Mouse (Mus musculus) C2C12 (cell line): ENCODE results near the gene Ramac. TPM values are rescaled to one million over a fixed set of nuclear protein-coding genes. Genes with fewer than 3 reads are reported as not detected.

Experiments
- H3K27me3 ChIP-seq: one replicate; pipeline ENCODE4 v1.6.1; 2011; ENCODE audit not compliant: control insufficient read depth, insufficient read depth, insufficient read length
- H3K36me3 ChIP-seq: one replicate; pipeline ENCODE4 v1.6.1; 2011; ENCODE audit not compliant: control insufficient read depth, insufficient read depth
- H3K4me3 ChIP-seq: one replicate; pipeline ENCODE4 v1.5.1; 2011; ENCODE audit warnings: mild to moderate bottlenecking, control low read depth; ENCODE audit not compliant: poor library complexity, insufficient read depth, severe bottlenecking
- H3K79me2 ChIP-seq: one replicate; pipeline ENCODE4 v1.6.1; 2011; ENCODE audit not compliant: control insufficient read depth, insufficient read depth
- H3K79me3 ChIP-seq: one replicate; pipeline ENCODE4 v1.6.1; 2011; ENCODE audit warnings: low read depth, control low read depth
- H3ac ChIP-seq: one replicate; pipeline ENCODE3; 2011; ENCODE audit warnings: low read depth; ENCODE audit not compliant: control insufficient read depth, insufficient read length
- CEBPB ChIP-seq: IDR thresholded peaks from one replicate; pipeline ENCODE4 v1.6.1; 2011; ENCODE audit warnings: low read depth, mild to moderate bottlenecking, control low read depth, moderate library complexity
- CTCF ChIP-seq: IDR thresholded peaks from one replicate; pipeline ENCODE4 v1.5.1; 2011; ENCODE audit not compliant: control insufficient read depth, insufficient read depth, insufficient read length
- FOSL1 ChIP-seq: IDR thresholded peaks from one replicate; pipeline ENCODE4 v1.8.0; 2011; ENCODE audit warnings: mild to moderate bottlenecking, low read length; ENCODE audit not compliant: poor library complexity, insufficient read depth, severe bottlenecking
- MAX ChIP-seq: IDR thresholded peaks from one replicate; pipeline ENCODE4 v1.6.1; 2011; ENCODE audit warnings: mild to moderate bottlenecking, control low read depth
- MYOD1 ChIP-seq: IDR thresholded peaks from one replicate; pipeline ENCODE4 v1.6.1; 2011; ENCODE audit warnings: low read depth; ENCODE audit not compliant: control insufficient read depth, insufficient read length
- MYOG ChIP-seq: IDR thresholded peaks from one replicate; pipeline ENCODE4 v1.6.1; 2011; ENCODE audit not compliant: control insufficient read depth, insufficient read length; ENCODE audit errors: extremely low read depth
- USF1 ChIP-seq: IDR thresholded peaks from one replicate; pipeline ENCODE4 v1.6.1; 2011; ENCODE audit warnings: low read depth, mild to moderate bottlenecking, control low read depth, moderate library complexity
- polyA plus RNA-seq: library from polyadenylated mRNA; unstranded; fragments of >200 nt; fragmentation: generic; extraction: Trizol; gene quantifications from one replicate; pipeline ENCODE4 v1.2.1, GENCODE M21; 2012; ENCODE audit warnings: missing spikeins

The Ramac gene
- polyA plus RNA-seq, 1 experiment: 14.8 TPM

DNA sequence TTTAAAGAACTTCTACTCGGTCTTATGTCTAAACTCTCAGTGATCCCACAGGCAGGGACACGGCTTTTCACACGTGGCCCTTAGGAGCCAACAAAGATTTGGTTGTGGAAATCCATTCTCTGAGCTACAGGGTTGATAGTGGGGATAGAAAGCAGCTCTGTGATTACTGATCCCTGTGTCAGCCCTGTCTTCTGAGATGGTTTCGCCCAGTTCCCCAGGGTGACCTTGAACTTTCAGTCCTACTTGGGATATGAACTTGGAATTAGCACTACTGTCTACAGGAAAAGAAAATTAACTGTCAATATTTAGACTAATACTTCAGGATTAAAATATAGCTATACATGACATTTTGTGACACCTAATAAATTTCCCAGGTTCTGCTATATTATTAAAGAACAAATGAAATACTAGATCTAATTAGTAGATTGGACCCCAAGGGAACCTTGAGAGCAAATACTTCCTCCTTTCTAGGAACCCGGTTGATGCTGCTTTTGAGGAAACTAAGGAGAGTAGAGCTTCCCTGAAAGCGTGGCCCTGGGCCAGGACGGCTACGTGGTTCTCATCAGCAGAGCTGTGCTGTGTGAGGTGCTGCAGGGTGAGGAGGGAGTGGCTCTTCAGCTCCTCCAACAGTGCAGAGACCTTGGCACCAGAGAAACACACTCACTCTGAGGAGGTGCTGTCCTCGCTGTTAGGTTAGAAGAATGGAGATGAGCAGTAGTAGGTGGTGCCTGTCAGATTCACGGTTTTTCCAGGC lies 10.2 kb downstream of the Ramac start:
- H3K27me3 ChIP-seq: no peaks in the 10 kb centered on the region
- TF ChIP-seq CEBPB (no peak), MAX (no peak), USF1 (no peak)

GRCm38 (mm10) chr7:81775325-81775724 lies 12.6 kb downstream of the Ramac start:
- peaks cover 22% of the 10 kb centered on the region for H3K79me2 ChIP-seq
- peaks cover 5% of the 10 kb centered on the region for H3K36me3 ChIP-seq
- H3K27me3 ChIP-seq: no peaks in the 10 kb centered on the region
- H3K79me3 ChIP-seq: peaks cover 14% of the 10 kb centered on the region
- no peak for TF ChIP-seq MAX
- no peak for TF ChIP-seq MYOD1
- no peak for TF ChIP-seq CTCF
- TF ChIP-seq CEBPB: no peak
- no peak for TF ChIP-seq FOSL1
- TF ChIP-seq MYOG: no peak
- TF ChIP-seq USF1: no peak
- no peak overlapping the region for H3K4me3 ChIP-seq
- H3ac ChIP-seq: no peak overlapping the region

More for the DNA sequence above, 10.2 kb downstream of the Ramac start:
- Histone ChIP-seq H3K36me3 (peaks cover 4% of the 10 kb centered on the region), H3ac (no peak overlapping the region), H3K79me3 (peaks cover 21% of the 10 kb centered on the region), H3K4me3 (no peak overlapping the region), H3K79me2 (peaks cover 22% of the 10 kb centered on the region)

DNA sequence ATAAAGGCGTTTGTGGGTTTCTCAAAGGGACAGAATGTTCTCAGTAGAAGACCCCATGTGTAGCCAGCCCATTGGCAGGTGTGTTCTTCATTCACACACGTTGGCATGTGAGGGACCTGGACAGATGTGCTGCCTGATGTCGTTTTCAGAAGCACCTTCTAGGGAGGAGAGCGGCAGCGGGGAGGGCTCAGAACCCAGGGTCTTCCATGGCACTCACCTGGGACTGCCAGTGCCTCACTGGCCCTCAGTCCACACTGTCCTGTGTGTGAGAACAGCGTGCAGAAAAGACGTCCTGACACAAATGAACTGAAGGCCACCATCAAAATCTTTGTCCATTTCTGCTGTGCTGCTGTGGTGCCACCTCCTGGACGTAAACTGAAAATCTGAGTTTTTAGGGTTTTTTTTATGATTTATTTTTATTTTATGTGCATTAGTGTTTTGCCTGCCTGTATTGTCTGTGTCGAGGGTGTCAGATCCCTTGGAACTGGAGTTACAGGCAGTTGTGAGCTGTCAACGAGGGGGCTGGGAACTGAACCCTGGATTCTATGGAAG lies 15.0 kb downstream of the Ramac start:
- Histone ChIP-seq H3K27me3 (no peaks in the 10 kb centered on the region), H3K4me3 (no peak overlapping the region), H3K79me2 (peaks cover 2% of the 10 kb centered on the region), H3K36me3 (peaks cover 13% of the 10 kb centered on the region), H3K79me3 (peaks cover 1% of the 10 kb centered on the region), H3ac (no peak overlapping the region)
- TF ChIP-seq USF1: no peak
- no peak for TF ChIP-seq MAX
- TF ChIP-seq CTCF: no peak
- TF ChIP-seq MYOG: no peak
- no peak for TF ChIP-seq FOSL1
- TF ChIP-seq MYOD1: no peak
- no peak for TF ChIP-seq CEBPB

GRCm38 (mm10) chr7:81788536-81788935 lies 25.8 kb downstream of the Ramac start:
- H3ac ChIP-seq: peak overlapping the region; percentile 83

GRCm38 (mm10) chr7:81789095-81789757 lies 26.5 kb downstream of the Ramac start, which contains the start of gene 3110040N11Rik:
TSS of gene 3110040N11Rik (minus strand) at chr7:81789478.
- TF ChIP-seq CEBPB (no peak), MYOD1 (no peak), CTCF (peak; percentile 71)
- no peaks in the 10 kb centered on the region for H3K27me3 ChIP-seq
- peak within 1 kb of the TSS; percentile 83 for H3ac ChIP-seq
- no peaks in the 10 kb centered on the region for H3K79me2 ChIP-seq
- H3K4me3 ChIP-seq: peak within 1 kb of the TSS; percentile 34
- peaks cover 7% of the 10 kb centered on the region for H3K36me3 ChIP-seq
- no peaks in the 10 kb centered on the region for H3K79me3 ChIP-seq

More at GRCm38 (mm10) chr7:81788536-81788935, 25.8 kb downstream of the Ramac start:
- H3K79me2 ChIP-seq: no peaks in the 10 kb centered on the region
- no peaks in the 10 kb centered on the region for H3K27me3 ChIP-seq
- H3K79me3 ChIP-seq: no peaks in the 10 kb centered on the region
- no peak for TF ChIP-seq CTCF
- no peak for TF ChIP-seq USF1
- TF ChIP-seq CEBPB: no peak
- H3K4me3 ChIP-seq: peak overlapping the region; percentile 34
- H3K36me3 ChIP-seq: peaks cover under 1% of the 10 kb centered on the region

DNA sequence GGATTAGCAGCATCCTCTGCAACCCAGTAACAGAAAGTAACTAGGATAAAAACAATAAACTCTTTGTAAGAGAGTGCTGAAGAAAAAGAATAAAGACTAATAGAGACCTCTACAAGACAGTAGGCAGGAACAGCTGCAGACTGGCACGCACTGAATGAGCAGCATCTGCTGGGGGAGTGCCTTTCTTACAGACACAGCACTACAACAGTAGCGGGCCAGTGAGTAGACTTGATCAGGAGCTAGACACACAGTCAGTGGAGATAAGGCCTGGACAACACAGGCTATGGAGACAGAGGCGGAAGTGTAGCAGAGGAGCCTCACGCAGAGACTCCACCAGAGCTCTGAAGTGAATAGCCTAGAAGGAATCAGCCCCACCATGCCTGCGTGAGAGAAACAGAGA lies 43.3 kb downstream of the Ramac start:
- H3K36me3 ChIP-seq: peaks cover 2% of the 10 kb centered on the region
- no peak overlapping the region for H3K4me3 ChIP-seq
- TF ChIP-seq MYOD1 (no peak), FOSL1 (no peak), CTCF (no peak), MAX (no peak), MYOG (no peak), USF1 (no peak), CEBPB (no peak)
- H3ac ChIP-seq: no peak overlapping the region
- H3K79me3 ChIP-seq: peaks cover 9% of the 10 kb centered on the region
- H3K79me2 ChIP-seq: peaks cover 25% of the 10 kb centered on the region
- no peaks in the 10 kb centered on the region for H3K27me3 ChIP-seq
